Mouse (Mus musculus): ENCODE data around the gene Gm5751. TPM values are rescaled to one million over a fixed set of nuclear protein-coding genes. Genes with fewer than 3 reads are reported as not detected.
"Not testable (repeated sequence)": the region's sequence is repeated elsewhere in the genome, so short reads cannot be mapped to it uniquely, and the experiment has no call there.

Gene Gm5751
- not detected in 2 replicates for polyA plus RNA-seq (2014; fragmentation: Nextera tagmentation; extraction: Ambion mirVana)

DNA sequence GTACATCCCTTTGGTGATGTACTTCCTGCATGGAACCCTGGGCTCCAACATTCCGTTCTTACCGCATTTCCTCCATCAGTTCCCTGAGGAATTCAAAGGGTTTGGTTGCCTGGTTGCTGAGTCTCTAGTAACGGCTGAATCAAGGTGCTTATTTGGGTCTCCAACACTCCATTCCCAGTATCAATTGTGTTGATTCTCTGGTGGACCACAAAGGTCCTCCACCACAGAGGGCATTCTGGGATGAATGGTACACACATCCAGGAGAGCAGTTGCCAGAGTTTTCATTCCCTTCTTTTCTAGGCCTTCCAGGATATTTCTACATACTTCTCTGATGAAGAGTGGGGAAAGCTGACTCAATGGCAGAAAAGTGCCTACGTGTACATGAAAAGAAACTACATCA, at the start of gene Gm5751:
Gm5751 (plus strand) TSS at position 301 of the 400 bp plus-strand sequence.
- not testable (repeated sequence) for ATAC-seq (ENCODE audit: low FRiP score, low TSS enrichment); H3K9me3 ChIP-seq (ENCODE audit: control insufficient read depth, low read length); DNase-seq; H3K4me3 ChIP-seq (replicated peaks; ENCODE audit: low read depth, low read length); H3K27me3 ChIP-seq (ENCODE audit: control insufficient read depth, insufficient read depth, low read length); H3K36me3 ChIP-seq (ENCODE audit: control insufficient read depth, insufficient read depth, low read length); H3K27ac ChIP-seq (replicated peaks; ENCODE audit: low read depth, low read length); H3K4me1 ChIP-seq (ENCODE audit: control insufficient read depth, insufficient read depth, low read length); H3K9ac ChIP-seq (replicated peaks; ENCODE audit: low read length); H3K4me2 ChIP-seq (ENCODE audit: low read length)
- 92% methylated on average over 3 of the region's 4 CpGs for WGBS

DNA sequence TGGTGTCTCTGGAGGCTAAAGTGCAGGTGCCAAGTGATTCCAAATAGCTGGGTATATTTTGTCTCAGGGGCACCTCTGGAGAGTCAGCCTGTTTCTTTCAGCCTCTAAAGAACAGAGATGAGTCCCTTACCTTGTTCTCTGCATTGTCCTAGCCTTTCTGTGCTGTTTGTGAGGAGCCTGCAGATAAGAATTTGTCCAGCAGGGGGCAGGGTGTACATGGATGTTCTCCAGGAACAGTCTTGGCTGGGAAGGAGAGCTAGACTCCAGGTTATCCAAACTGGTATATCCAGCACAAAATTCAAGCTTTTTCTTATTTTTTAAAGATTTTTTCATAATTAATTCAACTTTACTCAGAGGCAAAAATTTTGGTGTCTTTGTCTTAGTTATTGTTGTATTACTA, 42.0 kb upstream of the Gm5751 start:
- Histone ChIP-seq H3K9me3 (ENCODE audit: control insufficient read depth, low read length) (no peaks in the 10 kb centered on the region), H3K4me1 (ENCODE audit: control insufficient read depth, insufficient read depth, low read length) (no peaks in the 10 kb centered on the region), H3K36me3 (ENCODE audit: control insufficient read depth, insufficient read depth, low read length) (no peaks in the 10 kb centered on the region), H3K27ac (replicated peaks; ENCODE audit: low read depth, low read length) (no peak overlapping the region), H3K27me3 (ENCODE audit: control insufficient read depth, insufficient read depth, low read length) (no peaks in the 10 kb centered on the region), H3K4me3 (replicated peaks; ENCODE audit: low read depth, low read length) (no peak overlapping the region), H3K9ac (replicated peaks; ENCODE audit: low read length) (no peak overlapping the region), H3K4me2 (ENCODE audit: low read length) (no peak overlapping the region)
- DNase-seq (peak; percentile 76), ATAC-seq (ENCODE audit: low FRiP score, low TSS enrichment) (no peak)

DNA sequence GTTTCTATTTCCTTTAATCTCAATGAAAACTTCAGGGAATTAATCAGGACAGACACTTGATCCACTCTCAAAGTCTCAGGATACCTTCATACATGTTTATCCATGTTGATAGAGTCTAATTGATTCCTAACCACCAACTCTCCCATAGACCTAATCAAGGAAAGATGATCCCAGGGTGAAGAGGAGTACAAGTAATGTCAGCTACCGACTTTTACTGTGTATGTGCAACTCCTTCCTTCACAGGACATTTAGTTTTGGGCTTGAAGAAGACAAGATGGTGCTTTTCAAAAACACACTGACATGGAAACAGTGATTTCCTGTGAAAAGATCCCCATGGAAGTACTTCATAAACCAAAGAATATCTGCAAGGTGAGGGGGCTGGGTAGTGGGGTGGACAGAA, 30.4 kb upstream of the Gm5751 start, which contains the start of gene Gm6592:
Gm6592 (plus strand) TSS at position 301 of the 400 bp plus-strand sequence.
- no peak within 1 kb of the TSS for H3K9ac ChIP-seq (replicated peaks; ENCODE audit: low read length)
- H3K27ac ChIP-seq (replicated peaks; ENCODE audit: low read depth, low read length): no peak within 1 kb of the TSS
- no peak within 1 kb of the TSS for H3K4me3 ChIP-seq (replicated peaks; ENCODE audit: low read depth, low read length)
- ATAC-seq (ENCODE audit: low FRiP score, low TSS enrichment) (no peak), DNase-seq (no peak)
- H3K4me1 ChIP-seq (ENCODE audit: control insufficient read depth, insufficient read depth, low read length): no peaks in the 10 kb centered on the region
- no peaks in the 10 kb centered on the region; the same call in 1 of the 2 replicates for H3K9me3 ChIP-seq (ENCODE audit: control insufficient read depth, low read length)
- H3K27me3 ChIP-seq (ENCODE audit: control insufficient read depth, insufficient read depth, low read length): no peaks in the 10 kb centered on the region
- 75% methylated on average over 1 of the region's 1 CpGs for WGBS
- no peaks in the 10 kb centered on the region for H3K36me3 ChIP-seq (ENCODE audit: control insufficient read depth, insufficient read depth, low read length)
- no peak within 1 kb of the TSS for H3K4me2 ChIP-seq (ENCODE audit: low read length)

- ATAC-seq (ENCODE audit: low FRiP score, low TSS enrichment) (no peak), DNase-seq (no peak)
- Histone ChIP-seq H3K4me2 (ENCODE audit: low read length) (no peak overlapping the region), H3K27ac (replicated peaks; ENCODE audit: low read depth, low read length) (no peak overlapping the region), H3K36me3 (ENCODE audit: control insufficient read depth, insufficient read depth, low read length) (no peaks in the 10 kb centered on the region), H3K9me3 (ENCODE audit: control insufficient read depth, low read length) (no peaks in the 10 kb centered on the region), H3K4me3 (replicated peaks; ENCODE audit: low read depth, low read length) (no peak overlapping the region), H3K27me3 (ENCODE audit: control insufficient read depth, insufficient read depth, low read length) (no peaks in the 10 kb centered on the region), H3K9ac (replicated peaks; ENCODE audit: low read length) (no peak overlapping the region), H3K4me1 (ENCODE audit: control insufficient read depth, insufficient read depth, low read length) (no peaks in the 10 kb centered on the region)
- WGBS: 92% methylated on average over 10 of the region's 10 CpGs
Measured at GRCm38 (mm10) chrX:8852486-8852885, 21.6 kb upstream of the Gm5751 start.

DNA sequence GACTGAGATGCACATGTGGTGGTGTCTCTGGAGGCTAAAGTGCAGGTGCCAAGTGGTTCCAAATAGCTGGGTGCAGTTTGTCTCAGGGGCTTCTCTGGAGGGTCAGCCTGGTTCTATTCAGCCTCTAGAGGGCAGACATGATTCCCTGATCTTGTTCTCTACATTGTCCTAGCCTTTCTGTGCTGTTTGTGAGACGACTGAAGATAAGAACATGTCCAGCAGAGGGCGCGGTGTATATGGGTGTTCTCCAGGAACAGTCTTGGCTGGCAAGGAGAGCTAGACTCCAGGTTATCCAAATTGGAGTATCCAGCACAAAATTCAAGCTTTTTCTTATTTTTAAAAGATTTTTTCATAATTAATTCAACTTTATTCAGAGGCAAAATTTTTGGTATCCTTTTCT, 9.7 kb upstream of the Gm5751 start:
- H3K4me3 ChIP-seq (replicated peaks; ENCODE audit: low read depth, low read length); H3K9ac ChIP-seq (replicated peaks; ENCODE audit: low read length); H3K4me2 ChIP-seq (ENCODE audit: low read length); H3K4me1 ChIP-seq (ENCODE audit: control insufficient read depth, insufficient read depth, low read length); H3K27ac ChIP-seq (replicated peaks; ENCODE audit: low read depth, low read length); H3K9me3 ChIP-seq (ENCODE audit: control insufficient read depth, low read length); H3K27me3 ChIP-seq (ENCODE audit: control insufficient read depth, insufficient read depth, low read length); H3K36me3 ChIP-seq (ENCODE audit: control insufficient read depth, insufficient read depth, low read length): not testable (repeated sequence)
- ATAC-seq (ENCODE audit: low FRiP score, low TSS enrichment): peak; percentile 57; the same call in 1 of the 2 replicates
- 10% methylated on average over 3 of the region's 3 CpGs for whole genome bisulfite sequencing
- DNase-seq: peak; percentile 86

- Histone ChIP-seq H3K4me3 (replicated peaks; ENCODE audit: low read depth, low read length) (no peak overlapping the region), H3K27me3 (ENCODE audit: control insufficient read depth, insufficient read depth, low read length) (no peaks in the 10 kb centered on the region), H3K36me3 (ENCODE audit: control insufficient read depth, insufficient read depth, low read length) (peaks cover 4% of the 10 kb centered on the region; the same call in 1 of the 2 replicates), H3K9ac (replicated peaks; ENCODE audit: low read length) (no peak overlapping the region), H3K27ac (replicated peaks; ENCODE audit: low read depth, low read length) (no peak overlapping the region), H3K4me1 (ENCODE audit: control insufficient read depth, insufficient read depth, low read length) (no peaks in the 10 kb centered on the region), H3K9me3 (ENCODE audit: control insufficient read depth, low read length) (no peaks in the 10 kb centered on the region), H3K4me2 (ENCODE audit: low read length) (no peak overlapping the region)
- no peak for ATAC-seq (ENCODE audit: low FRiP score, low TSS enrichment)
- WGBS: 63% methylated on average over 4 of the region's 4 CpGs
- no peak for DNase-seq
Measured at GRCm38 (mm10) chrX:8884336-8884735, 10.3 kb downstream of the Gm5751 start.

- Histone ChIP-seq H3K4me3 (replicated peaks; ENCODE audit: low read depth, low read length) (peak overlapping the region; percentile 58), H3K4me2 (ENCODE audit: low read length) (peak overlapping the region; percentile 64), H3K9ac (replicated peaks; ENCODE audit: low read length) (peak overlapping the region; percentile 84), H3K4me1 (ENCODE audit: control insufficient read depth, insufficient read depth, low read length) (0 out of 2 replicates have a peak, but pooled peaks cover 3% of the 10 kb centered on the region), H3K9me3 (ENCODE audit: control insufficient read depth, low read length) (no peaks in the 10 kb centered on the region), H3K36me3 (ENCODE audit: control insufficient read depth, insufficient read depth, low read length) (peaks cover 4% of the 10 kb centered on the region; the same call in 1 of the 2 replicates), H3K27me3 (ENCODE audit: control insufficient read depth, insufficient read depth, low read length) (no peaks in the 10 kb centered on the region), H3K27ac (replicated peaks; ENCODE audit: low read depth, low read length) (peak overlapping the region; percentile 90)
- no peak for DNase-seq
- 47% methylated on average over 3 of the region's 9 CpGs for WGBS
- ATAC-seq (ENCODE audit: low FRiP score, low TSS enrichment): no peak
Measured at GRCm38 (mm10) chrX:8891975-8892342, 17.9 kb downstream of the Gm5751 start.

- H3K4me2 ChIP-seq (ENCODE audit: low read length): peak within 1 kb of the TSS; percentile 64
- WGBS: 21% methylated on average over 86 of the region's 95 CpGs
- H3K9me3 ChIP-seq (ENCODE audit: control insufficient read depth, low read length): no peaks in the 10 kb centered on the region
- H3K27ac ChIP-seq (replicated peaks; ENCODE audit: low read depth, low read length): peak within 1 kb of the TSS; percentile 90
- ATAC-seq (ENCODE audit: low FRiP score, low TSS enrichment): peak; percentile 87
- H3K9ac ChIP-seq (replicated peaks; ENCODE audit: low read length): peak within 1 kb of the TSS; percentile 84
- H3K27me3 ChIP-seq (ENCODE audit: control insufficient read depth, insufficient read depth, low read length): no peaks in the 10 kb centered on the region
- DNase-seq: peak; percentile 79
- H3K4me1 ChIP-seq (ENCODE audit: control insufficient read depth, insufficient read depth, low read length): 0 out of 2 replicates have a peak, but pooled peaks cover 3% of the 10 kb centered on the region
- H3K4me3 ChIP-seq (replicated peaks; ENCODE audit: low read depth, low read length): peak within 1 kb of the TSS; percentile 58
- peaks cover 4% of the 10 kb centered on the region; the same call in 1 of the 2 replicates for H3K36me3 ChIP-seq (ENCODE audit: control insufficient read depth, insufficient read depth, low read length)
Measured at GRCm38 (mm10) chrX:8892343-8893155, 18.5 kb downstream of the Gm5751 start, which contains the start of gene B630019K06Rik. Gene B630019K06Rik, plus strand, starts transcription at chrX:8892382.
